Mouse (Mus musculus) intestine, embryonic 14.5 days (tissue): ENCODE measurements around the gene Wasf3. TPM values are rescaled to one million over a fixed set of nuclear protein-coding genes. Genes with fewer than 3 reads are reported as not detected.
"Not testable (repeated sequence)": the region's sequence is repeated elsewhere in the genome, so short reads cannot be mapped to it uniquely, and the experiment has no call there.

ENCODE experiments used
- ATAC-seq: fragments of 200-750 bp; cut with Nextera tagmentation; replicated peaks from 2 replicates; pipeline ENCODE4 v1.8.0; 2017; ENCODE audit warnings: low read depth, moderate number of reproducible peaks, moderate TSS enrichment, moderate library complexity; ENCODE audit not compliant: low FRiP score, low TSS enrichment
- DNase-seq: peaks from one replicate; pipeline ENCODE4 v3.0.0-alpha.2; 2018; ENCODE audit warnings: low spot score
- H3K27ac ChIP-seq: fragments of 300-500 bp; sonication (generic); 2 replicates; pipeline ENCODE4 v1.5.1; 2014; ENCODE audit warnings: low read depth, mild to moderate bottlenecking, control low read depth
- H3K27me3 ChIP-seq: fragments of 300-500 bp; sonication (generic); replicated peaks from 2 replicates; pipeline ENCODE4 v1.6.1; 2014; ENCODE audit warnings: low read length, control low read depth; ENCODE audit not compliant: control insufficient read depth, insufficient read depth
- H3K36me3 ChIP-seq: fragments of 300-500 bp; sonication (generic); 2 replicates; pipeline ENCODE4 v1.6.1; 2014; ENCODE audit warnings: low read length, control low read depth; ENCODE audit not compliant: control insufficient read depth, insufficient read depth
- H3K4me1 ChIP-seq: fragments of 300-500 bp; sonication (generic); replicated peaks from 2 replicates; pipeline ENCODE4 v1.6.1; 2014; ENCODE audit warnings: low read length, control low read depth, mixed read lengths; ENCODE audit not compliant: control insufficient read depth, insufficient read depth
- H3K4me2 ChIP-seq: fragments of 300-500 bp; sonication (generic); 2 replicates; pipeline ENCODE4 v1.6.1; 2014; ENCODE audit warnings: low read length
- H3K4me3 ChIP-seq: fragments of 300-500 bp; sonication (generic); 2 replicates; pipeline ENCODE4 v1.5.1; 2014; ENCODE audit warnings: low read depth, low read length, control low read depth, mixed read lengths
- H3K9ac ChIP-seq: fragments of 300-500 bp; sonication (generic); 2 replicates; pipeline ENCODE4 v1.6.1; 2014; ENCODE audit warnings: mild to moderate bottlenecking, low read length
- H3K9me3 ChIP-seq: fragments of 300-500 bp; sonication (generic); 2 replicates; pipeline ENCODE4 v1.6.1; 2016; ENCODE audit warnings: low read length, control low read depth; ENCODE audit not compliant: control insufficient read depth
- WGBS: fragments of 180-500 bp; shearing (Covaris S2); extraction: QIAGEN DNeasy Blood & Tissue Kit; methylation state at CpG from one replicate; pipeline ENCODE4 v1.1.7; 2014; 5-methylcytosine and 5-hydroxymethylcytosine counted together
- polyA plus RNA-seq: library from polyadenylated mRNA; unstranded; fragments of >200 nt; fragmentation: Nextera tagmentation; extraction: Ambion mirVana; gene quantifications from 2 replicates; pipeline ENCODE4 v1.2.1, GENCODE M21; 2014

Wasf3 gene
- polyA plus RNA-seq, 1 experiment from 2014 or later, result 1.5 TPM

DNA sequence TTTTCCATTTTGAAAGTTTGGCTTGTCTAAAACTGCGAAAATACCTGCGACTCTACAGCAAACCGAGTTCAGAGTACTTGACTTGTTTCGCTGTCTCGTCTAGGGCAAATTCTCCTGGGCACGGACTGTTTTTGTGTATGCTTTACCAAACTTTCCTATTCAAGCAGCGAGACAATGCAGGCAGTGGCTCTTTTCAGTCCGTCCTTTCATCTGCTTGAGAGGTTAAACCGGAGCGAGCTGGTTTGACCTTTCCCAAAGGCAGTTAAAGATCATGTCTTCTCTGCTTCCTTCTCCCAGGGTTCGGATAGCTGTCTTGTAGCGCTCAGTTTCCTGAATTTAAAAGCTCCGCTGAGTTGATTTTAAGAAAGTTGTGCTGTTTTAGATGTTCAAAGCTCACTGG lies 1.2 kb downstream of the Wasf3 start:
- Histone ChIP-seq H3K4me1 (no peaks in the 10 kb centered on the region), H3K9ac (no peak overlapping the region; the same call in 1 of the 2 replicates), H3K27me3 (no peaks in the 10 kb centered on the region), H3K9me3 (no peaks in the 10 kb centered on the region), H3K4me2 (peak overlapping the region; percentile 70), H3K27ac (no peak overlapping the region), H3K4me3 (peak overlapping the region; percentile 55), H3K36me3 (no peaks in the 10 kb centered on the region)
- DNase-seq (peak; percentile 53), ATAC-seq (no peak)
- WGBS, result 25% methylated on average over 13 of the region's 13 CpGs

DNA sequence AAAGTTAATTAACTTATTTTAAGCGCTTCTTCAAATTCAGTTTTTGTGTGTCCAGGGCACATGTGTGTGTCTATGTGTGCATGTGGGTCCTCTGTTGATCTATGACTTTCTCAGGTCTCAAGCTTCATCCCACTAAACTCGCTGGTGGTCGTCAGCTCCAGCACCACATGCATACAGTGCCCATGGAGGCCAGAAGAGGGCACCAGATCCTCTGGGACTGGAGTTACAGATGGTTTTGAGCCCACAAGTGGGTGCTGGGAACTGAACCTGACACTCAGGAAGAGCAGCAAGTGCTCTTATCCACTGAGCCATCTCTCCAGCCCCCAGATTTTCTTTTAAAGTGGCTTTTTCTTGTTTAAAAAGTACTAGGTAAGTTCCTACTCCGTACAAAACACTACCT lies 2.1 kb downstream of the Wasf3 start:
- no peak overlapping the region for H3K27ac ChIP-seq
- no peaks in the 10 kb centered on the region for H3K36me3 ChIP-seq
- H3K4me3 ChIP-seq, result no peak overlapping the region
- H3K4me1 ChIP-seq, result no peaks in the 10 kb centered on the region
- DNase-seq (no peak), ATAC-seq (no peak)
- H3K9ac ChIP-seq, result no peak overlapping the region
- no peaks in the 10 kb centered on the region for H3K27me3 ChIP-seq
- no peaks in the 10 kb centered on the region for H3K9me3 ChIP-seq
- WGBS, result 96% methylated on average over 4 of the region's 4 CpGs
- no peak overlapping the region for H3K4me2 ChIP-seq

DNA sequence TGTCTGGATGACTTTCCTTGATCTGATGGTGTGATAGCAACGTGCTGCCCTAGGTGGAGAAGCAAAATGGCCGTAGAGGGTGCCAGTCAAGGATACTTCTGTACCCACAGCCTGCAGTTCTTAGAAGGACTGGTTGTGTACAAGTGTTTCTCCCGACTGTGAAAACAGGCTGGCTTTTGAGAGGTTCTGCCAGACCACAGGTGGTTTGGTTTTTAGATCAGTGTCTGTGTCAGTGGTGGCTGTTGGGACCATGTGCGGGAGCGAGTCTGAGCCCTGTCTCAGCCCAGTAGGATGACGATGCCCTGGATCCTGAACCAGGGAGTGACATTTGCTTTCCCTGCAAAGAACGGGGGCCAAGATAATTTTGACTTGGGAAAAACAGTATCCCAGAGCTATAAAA lies 9.8 kb downstream of the Wasf3 start:
- WGBS, result 88% methylated on average over 7 of the region's 7 CpGs
- ATAC-seq (no peak), DNase-seq (no peak)
- Histone ChIP-seq H3K4me1 (no peaks in the 10 kb centered on the region), H3K9me3 (peaks cover 6% of the 10 kb centered on the region; the same call in 1 of the 2 replicates), H3K9ac (no peak overlapping the region), H3K27ac (no peak overlapping the region), H3K27me3 (no peaks in the 10 kb centered on the region), H3K4me2 (no peak overlapping the region), H3K4me3 (no peak overlapping the region), H3K36me3 (no peaks in the 10 kb centered on the region)

DNA sequence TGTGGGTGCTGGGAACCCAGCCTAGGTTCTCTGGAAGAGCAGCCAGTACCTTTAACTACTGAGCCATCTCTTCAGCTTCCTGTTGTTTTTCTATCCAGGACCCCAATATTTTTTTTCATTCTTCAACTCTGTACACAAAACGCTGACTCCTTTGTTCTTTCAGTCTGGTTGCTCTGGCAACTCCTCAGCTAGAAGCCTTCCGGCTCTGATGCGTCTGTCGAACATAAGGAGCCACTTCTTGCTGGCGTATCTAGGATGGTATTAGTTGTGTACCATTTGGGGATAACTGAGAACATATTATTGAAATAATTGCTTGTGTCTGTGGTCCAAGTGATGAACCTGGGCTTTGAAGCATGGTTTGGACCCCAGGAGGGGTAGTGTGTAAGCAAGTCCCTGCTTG lies 12.5 kb downstream of the Wasf3 start:
- no peak for ATAC-seq
- no peak overlapping the region for H3K4me2 ChIP-seq

DNA sequence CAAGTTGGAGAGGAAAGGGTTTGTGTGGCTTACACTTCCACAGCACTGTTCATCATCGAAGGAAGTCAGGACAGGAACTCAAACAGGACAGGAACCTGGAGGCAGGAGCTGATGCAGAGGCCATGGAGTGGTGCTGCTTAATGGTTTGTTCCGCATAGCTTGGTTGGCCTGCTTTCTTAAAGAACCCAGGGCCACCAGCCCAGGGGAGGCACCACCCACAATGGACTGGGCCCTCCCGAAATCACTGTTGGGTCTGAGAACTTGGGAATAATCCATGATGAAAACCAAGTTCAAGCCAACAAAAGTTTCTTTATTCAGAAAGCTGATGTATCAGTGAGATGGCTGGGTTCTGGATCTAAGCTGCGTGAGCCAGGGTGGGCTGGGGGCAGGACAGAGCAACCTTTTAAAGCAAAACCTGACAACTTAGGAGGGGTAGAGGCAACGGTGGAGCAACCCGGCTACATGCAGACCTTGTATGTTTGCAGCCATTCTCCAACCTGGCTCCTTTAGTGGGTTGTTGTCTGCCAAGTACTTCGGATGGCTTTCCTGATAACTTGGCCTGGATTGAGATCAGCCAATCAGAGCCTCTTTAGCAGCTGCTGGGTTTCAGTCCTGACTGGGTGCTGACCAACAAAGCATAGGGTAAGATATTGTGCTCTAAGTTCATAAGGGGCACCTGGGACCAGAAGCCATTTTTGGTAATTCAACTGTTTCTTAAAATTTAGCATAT lies 13.8 kb downstream of the Wasf3 start:
- peaks cover 6% of the 10 kb centered on the region; the same call in 1 of the 2 replicates for H3K9me3 ChIP-seq
- no peaks in the 10 kb centered on the region for H3K27me3 ChIP-seq
- ATAC-seq (no peak), DNase-seq (no peak)
- 93% methylated on average over 7 of the region's 7 CpGs for WGBS
- H3K4me2 ChIP-seq, result no peak overlapping the region
- no peak overlapping the region for H3K9ac ChIP-seq
- no peaks in the 10 kb centered on the region for H3K36me3 ChIP-seq
- no peak overlapping the region for H3K4me3 ChIP-seq
- H3K27ac ChIP-seq, result no peak overlapping the region
- no peaks in the 10 kb centered on the region for H3K4me1 ChIP-seq

More for the DNA sequence above, 12.5 kb downstream of the Wasf3 start:
- Histone ChIP-seq H3K9me3 (peaks cover 6% of the 10 kb centered on the region; the same call in 1 of the 2 replicates), H3K9ac (no peak overlapping the region), H3K4me3 (no peak overlapping the region), H3K4me1 (no peaks in the 10 kb centered on the region), H3K36me3 (no peaks in the 10 kb centered on the region), H3K27ac (no peak overlapping the region), H3K27me3 (no peaks in the 10 kb centered on the region)
- WGBS, result 94% methylated on average over 5 of the region's 5 CpGs
- no peak for DNase-seq

DNA sequence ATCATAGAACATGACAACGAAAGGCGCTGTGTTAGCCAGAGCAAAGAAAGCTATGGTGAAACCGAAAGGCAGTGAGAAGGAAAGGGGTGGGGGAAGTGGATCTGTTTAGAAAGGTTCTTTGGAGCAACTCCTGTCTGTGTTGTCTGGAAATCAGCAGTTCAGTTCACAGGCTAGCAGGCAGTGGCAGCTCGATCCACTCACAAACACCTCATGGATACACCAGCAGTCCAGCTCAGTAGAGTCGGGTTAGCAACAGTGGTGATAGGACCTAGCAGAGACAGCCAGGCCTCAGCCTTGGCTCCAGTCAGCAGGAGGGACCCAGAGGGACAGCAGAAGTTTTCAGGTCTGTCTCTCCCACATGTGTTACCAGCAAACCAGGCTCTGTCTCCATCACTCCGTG lies 16.2 kb downstream of the Wasf3 start:
- not testable (repeated sequence) for H3K27ac ChIP-seq, H3K9me3 ChIP-seq, H3K9ac ChIP-seq, DNase-seq, H3K27me3 ChIP-seq, H3K4me2 ChIP-seq, H3K36me3 ChIP-seq, ATAC-seq, H3K4me3 ChIP-seq, H3K4me1 ChIP-seq
- WGBS, result 91% methylated on average over 6 of the region's 6 CpGs

- Histone ChIP-seq H3K27me3 (no peaks in the 10 kb centered on the region), H3K4me3 (no peak overlapping the region), H3K9me3 (no peaks in the 10 kb centered on the region), H3K4me2 (no peak overlapping the region), H3K36me3 (no peaks in the 10 kb centered on the region), H3K4me1 (no peaks in the 10 kb centered on the region), H3K9ac (no peak overlapping the region), H3K27ac (no peak overlapping the region)
- DNase-seq (no peak), ATAC-seq (no peak)
- WGBS, result 84% methylated on average over 11 of the region's 11 CpGs
Measured at GRCm38 (mm10) chr5:146402311-146402710, 17.5 kb downstream of the Wasf3 start.

DNA sequence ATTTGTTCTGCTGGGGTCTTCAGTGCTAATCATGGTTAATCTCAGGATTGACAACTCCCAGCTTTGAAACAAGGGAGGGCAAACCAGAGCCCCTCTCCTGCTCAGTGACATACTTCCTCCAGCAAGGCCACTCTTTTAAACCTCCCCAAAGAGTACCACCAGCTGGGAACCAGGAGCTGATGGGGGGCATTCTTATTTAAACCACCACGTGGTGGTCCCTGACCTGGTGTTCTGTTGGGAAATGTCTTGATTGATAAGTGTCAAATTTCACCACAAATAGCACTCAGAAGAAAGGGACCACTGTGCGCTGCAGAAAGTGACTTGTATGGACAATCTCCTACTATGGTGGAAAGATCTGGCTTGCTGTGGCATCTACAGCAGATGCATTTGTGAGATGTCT lies 19.1 kb downstream of the Wasf3 start:
- Histone ChIP-seq H3K4me3 (no peak overlapping the region), H3K4me1 (no peaks in the 10 kb centered on the region), H3K9ac (no peak overlapping the region), H3K36me3 (no peaks in the 10 kb centered on the region), H3K27me3 (no peaks in the 10 kb centered on the region), H3K27ac (no peak overlapping the region), H3K4me2 (no peak overlapping the region), H3K9me3 (no peaks in the 10 kb centered on the region)
- 43% methylated on average over 2 of the region's 2 CpGs for WGBS
- DNase-seq, result no peak
- ATAC-seq, result no peak

- H3K9me3 ChIP-seq, result no peaks in the 10 kb centered on the region
- WGBS, result 92% methylated on average over 1 of the region's 1 CpGs
- no peak overlapping the region for H3K4me3 ChIP-seq
- ATAC-seq (no peak), DNase-seq (no peak)
- no peaks in the 10 kb centered on the region for H3K4me1 ChIP-seq
- no peaks in the 10 kb centered on the region for H3K36me3 ChIP-seq
- no peak overlapping the region for H3K4me2 ChIP-seq
- H3K27ac ChIP-seq, result no peak overlapping the region
- no peaks in the 10 kb centered on the region for H3K27me3 ChIP-seq
- no peak overlapping the region for H3K9ac ChIP-seq
Measured at GRCm38 (mm10) chr5:146406133-146406532, 21.3 kb downstream of the Wasf3 start.
